Mouse (Mus musculus) adrenal gland, postnatal 4 days (tissue): Measurements from ENCODE around the gene Tns1. TPM values are rescaled to one million over a fixed set of nuclear protein-coding genes. Genes with fewer than 3 reads are reported as not detected.
"Not testable (repeated sequence)": the region's sequence is repeated elsewhere in the genome, so short reads cannot be mapped to it uniquely, and the experiment has no call there.

Source experiments
- DNase-seq, 2 experiments: peaks; one replicate each; pipeline ENCODE4 v3.0.0; 2021 to 2022; ENCODE audit warnings: low spot score in 2 of 2, mixed read lengths in 2 of 2
- long read RNA-seq, 2 experiments: library from polyadenylated mRNA; stranded (forward); transcript quantifications; one replicate each; pipeline ENCODE4 v2.0.0; 2021
- total RNA-seq, 2 experiments: library from RNA; stranded (reverse); gene quantifications; 2 replicates each; pipeline ENCODE4 v1.2.3; 2021

Tns1 gene
- 100 to 1,000 TPM; 252 to 275 TPM for total RNA-seq
- long read RNA-seq, experiment 1, partial matches to known transcripts = 3 of 38 reads
- long read RNA-seq, experiment 1, other reads (novel, unspliced or antisense) = 34 of 38 reads
- long read RNA-seq, experiment 2, partial matches to known transcripts = 23 of 98 reads
- long read RNA-seq, experiment 2, other reads (novel, unspliced or antisense) = 75 of 98 reads

- peak in 1 of 2 experiments; percentile 14 for DNase-seq
These were observed at the start of gene Tns1 for GRCm38 (mm10) chr1:74124021-74124981. Gene Tns1, minus strand, starts transcription at chr1:74124449.

- no peak for DNase-seq
These were observed 48.5 kb upstream of the Tns1 start for GRCm38 (mm10) chr1:74172722-74173121.

- no peak for DNase-seq
These were observed 45.5 kb upstream of the Tns1 start for GRCm38 (mm10) chr1:74169721-74170120.

DNA sequence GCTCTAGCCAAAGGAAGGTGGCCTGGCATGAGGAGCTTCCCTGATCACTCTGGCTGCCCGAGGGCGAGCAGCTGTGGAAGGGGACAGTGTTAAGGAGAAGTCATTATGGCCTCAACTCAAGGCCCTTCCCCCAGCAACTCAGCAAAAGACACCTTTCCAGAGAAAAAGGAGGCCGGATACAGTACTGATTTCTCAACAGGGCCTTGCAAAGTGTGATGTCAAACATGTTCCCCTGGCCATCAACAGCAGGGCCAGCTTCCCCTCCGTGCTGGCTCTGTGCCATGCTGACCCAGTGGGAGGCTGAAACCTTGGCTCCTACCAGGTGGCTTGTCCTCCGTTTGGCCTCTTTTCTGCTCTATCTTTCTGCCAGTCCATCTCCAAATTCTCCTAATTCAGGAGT is 42.9 kb upstream of the Tns1 start:
- no peak for DNase-seq

DNA sequence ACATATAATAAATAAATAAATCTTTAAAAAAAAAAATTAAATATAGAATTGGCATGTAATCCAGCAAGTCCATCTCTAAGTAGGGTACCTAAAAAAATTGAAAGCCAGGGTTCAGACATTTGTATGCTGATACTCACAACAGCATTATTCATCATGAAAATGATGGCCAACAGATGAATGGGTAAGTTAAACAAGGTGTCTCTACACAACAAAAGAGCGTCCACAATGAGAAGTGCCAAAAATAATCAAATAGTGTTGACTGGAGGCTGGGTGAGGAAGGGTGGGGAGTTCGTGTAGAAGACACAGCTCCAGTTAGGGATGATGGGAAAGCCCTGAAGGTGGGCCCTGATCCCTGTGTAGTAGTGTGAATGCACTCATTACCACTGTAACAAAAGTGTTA is 35.8 kb upstream of the Tns1 start:
- DNase-seq = no peak

- not testable (repeated sequence) for DNase-seq
These were observed 35.4 kb upstream of the Tns1 start for GRCm38 (mm10) chr1:74159613-74160012.

- no peak for DNase-seq
These were observed 32.2 kb upstream of the Tns1 start for GRCm38 (mm10) chr1:74156381-74156910.

DNA sequence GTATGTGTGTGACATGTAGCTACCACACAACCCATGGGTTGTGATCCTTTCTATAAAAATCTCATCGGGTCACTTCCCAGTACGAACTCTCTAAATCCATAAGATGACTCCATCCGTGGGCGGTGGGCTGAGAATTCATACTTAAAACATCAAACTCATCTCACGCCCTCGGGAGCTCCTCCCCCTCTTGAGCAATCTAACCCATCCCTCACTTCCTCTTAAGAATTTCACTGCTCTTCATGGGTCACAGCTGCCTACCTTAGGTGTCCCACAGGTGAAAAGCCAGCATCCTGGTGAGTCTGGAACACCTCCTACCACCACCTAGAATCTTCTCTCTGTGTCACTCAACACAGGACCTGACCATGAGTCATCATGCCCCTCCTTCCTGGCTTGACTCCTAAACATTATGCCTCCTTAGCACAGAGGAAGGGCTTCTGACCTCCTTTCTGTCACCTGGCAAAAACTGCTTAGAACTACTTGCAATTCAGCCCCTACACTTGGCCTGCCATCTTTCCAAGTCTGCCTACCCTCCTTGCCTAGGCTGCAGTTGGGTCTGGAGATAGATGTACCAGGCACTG is 31.3 kb upstream of the Tns1 start:
- no peak for DNase-seq

GRCm38 (mm10) chr1:74153461-74154184 is 29.4 kb upstream of the Tns1 start, which contains the start of gene Cxcr2:
Gene Cxcr2, plus strand, starts transcription at chr1:74153989.
- DNase-seq = no peak

DNA sequence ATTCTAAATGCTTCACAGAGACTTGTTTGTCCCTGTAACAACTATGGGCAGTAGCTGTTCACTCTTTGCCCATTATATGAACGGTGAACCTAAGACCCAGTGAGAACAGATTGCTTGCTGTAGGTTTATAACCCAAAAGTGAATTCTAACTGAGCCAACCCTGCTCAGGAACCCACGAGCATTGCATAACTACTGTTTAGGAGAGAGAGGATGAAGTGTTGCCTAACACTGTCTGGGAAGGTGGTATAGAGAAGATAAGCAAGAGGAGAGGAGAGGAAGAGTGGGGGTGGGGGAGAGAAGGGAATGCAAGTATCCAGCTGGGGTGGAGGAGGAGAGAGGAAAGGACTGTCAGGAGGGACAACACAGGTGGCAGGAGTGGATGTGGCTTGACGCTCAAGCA is 26.8 kb upstream of the Tns1 start:
- no peak for DNase-seq

DNA sequence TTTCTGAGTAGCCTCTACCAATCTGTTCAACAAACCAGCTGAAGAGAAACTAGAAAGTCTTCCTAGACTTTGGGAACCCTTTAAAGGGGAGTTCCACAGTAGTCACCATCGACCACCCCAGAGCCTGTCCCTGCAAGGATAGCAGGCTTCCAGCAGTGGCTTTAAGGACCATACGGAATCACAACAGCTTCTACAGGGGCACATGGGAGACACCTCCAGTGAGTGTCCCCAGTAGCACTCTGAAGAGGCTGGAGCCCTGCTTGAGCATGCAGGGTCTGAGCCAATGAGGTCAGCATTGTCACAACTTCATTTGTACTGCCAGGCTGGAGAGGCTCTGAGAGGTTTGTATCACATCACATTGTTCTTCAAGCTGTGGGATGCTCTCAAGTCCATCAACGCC is 25.9 kb upstream of the Tns1 start:
- no peak for DNase-seq

DNA sequence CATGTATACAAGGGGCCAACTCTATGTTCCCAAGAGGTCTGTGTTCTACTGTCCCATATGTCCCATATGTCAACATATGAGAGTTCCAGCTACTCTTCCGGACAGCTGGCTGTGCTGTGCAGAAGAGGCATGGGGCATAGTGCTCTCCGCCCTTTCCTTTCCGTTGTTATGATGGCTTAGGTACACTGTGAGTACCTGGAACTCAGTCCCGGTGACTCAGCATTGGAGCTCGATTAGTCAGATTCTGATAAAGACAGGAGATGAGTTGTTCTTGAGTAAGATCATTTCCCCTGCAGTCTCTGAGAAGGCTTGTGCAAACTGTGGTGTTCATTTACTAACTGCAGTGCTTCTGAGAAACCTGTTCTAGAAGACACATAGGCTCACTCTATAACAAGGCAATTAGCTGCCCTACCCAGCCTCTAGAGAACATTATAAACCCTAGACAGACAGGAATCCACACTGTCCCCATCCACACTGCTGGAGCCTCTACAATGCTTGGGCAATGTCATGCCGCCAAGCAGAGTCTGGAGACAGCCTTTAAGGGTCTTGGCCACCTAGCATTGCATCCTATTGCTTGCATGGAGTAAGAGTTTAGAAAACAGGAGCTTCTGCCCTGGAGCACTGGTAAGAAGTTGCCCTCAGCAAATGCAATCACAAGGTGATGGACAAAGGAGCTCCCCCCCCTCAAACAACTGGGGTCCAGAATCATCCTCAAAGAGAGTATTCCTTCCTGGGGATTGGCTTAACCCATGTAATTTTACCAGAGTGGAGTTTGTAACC is 25.0 kb upstream of the Tns1 start:
- no peak for DNase-seq

DNA sequence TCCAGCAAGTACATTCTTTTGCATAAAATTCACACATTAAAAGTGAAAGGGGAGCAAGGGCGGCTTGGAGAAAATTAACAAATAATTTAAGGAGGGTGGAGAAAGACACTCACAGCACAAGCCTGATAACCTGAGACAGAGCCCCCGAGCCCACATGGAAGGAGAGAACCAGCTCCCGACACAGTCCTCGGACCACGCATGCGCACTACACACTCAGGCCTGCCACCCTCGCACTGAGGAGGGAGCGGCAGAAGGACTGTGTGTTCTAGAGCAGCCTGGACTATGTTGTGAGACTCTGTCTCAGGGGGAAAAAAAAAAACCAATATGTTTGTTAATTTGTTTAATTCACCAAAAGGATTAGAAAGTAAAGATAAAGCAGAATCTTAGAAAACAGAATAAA is 17.5 kb upstream of the Tns1 start:
- no peak for DNase-seq

GRCm38 (mm10) chr1:74139415-74139814 is 15.2 kb upstream of the Tns1 start:
- DNase-seq = no peak

DNA sequence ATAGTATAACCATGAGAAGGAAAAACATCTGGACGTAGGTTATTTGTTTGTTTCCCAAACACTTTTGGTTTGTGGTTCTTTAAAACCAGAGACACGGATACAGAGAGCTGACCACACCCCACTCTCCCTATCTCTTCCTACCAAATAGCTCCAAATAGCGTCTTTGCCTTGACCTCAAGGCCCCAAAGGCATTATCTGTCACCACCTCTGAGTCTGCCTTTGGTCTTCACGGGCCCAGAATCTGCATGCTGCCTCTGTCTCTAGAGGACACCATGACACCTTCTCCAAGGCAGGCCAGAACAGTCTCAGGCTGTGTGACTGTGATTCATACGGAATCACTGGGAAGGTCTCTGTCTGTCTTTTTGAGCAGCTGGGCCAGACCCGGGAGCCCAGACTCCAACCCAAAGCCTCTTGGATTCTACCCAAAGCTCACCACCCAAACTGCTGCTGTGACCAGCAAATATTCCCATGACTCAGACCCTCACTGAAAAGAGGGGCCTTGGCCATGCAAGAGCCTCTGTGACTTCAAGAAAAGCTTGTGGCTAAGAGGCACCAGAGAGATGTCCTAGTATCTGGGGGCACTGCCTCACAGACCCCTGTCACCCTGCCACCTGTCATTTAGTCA is 11.2 kb upstream of the Tns1 start:
- no peak for DNase-seq

DNA sequence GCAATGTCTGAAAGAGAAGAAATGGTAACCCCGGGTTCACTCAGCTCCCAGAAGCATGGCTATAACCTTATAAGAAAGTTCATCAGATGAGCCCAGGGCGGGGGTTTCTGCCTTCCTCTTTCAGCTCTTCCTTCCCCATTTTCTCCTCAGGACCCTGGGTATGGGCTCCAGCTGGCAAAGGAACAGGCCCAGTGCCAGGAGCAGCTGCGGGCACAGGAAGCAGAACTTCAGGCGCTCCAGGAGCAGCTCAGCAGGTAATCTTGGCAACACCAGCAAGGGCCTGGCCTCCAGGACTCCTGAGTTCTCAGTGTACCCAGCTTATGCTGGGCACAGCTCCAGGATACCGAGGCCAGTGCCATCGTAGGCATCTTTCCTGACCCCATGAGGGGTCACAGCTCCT is 9.7 kb upstream of the Tns1 start:
- DNase-seq = no peak

GRCm38 (mm10) chr1:74132011-74132410 is 7.8 kb upstream of the Tns1 start:
- no peak for DNase-seq

GRCm38 (mm10) chr1:74130883-74131659 is 6.8 kb upstream of the Tns1 start:
- DNase-seq = no peak

DNA sequence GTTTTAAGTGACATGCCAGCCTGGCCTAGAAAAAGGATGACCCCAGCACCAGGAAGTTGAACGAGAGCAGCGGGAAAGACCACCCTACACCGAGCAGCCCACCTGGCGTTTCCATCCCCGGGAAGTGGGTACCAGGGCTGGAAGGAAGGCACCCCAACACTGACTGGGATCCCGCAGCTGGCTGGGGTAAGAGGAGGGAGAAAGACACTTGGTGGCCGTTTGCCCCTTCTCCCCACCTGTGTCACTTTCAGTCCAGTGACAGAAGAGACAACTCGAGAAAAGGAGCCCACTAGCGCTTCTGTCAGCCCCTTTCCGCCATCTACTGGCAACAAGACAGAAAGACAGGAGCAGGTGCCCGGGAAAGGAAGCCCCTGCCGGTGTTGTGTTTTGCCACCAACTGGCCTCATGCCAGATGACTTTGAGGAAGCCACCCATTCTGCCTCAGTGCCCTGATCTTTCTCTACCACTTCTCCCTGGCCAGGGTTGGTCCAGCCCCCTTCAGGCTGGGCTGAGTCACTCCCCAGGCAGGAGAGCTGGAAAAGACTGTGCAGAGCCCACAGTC is 823 bp upstream of the Tns1 start, which contains the start of gene Rufy4:
TSS of gene Rufy4 (plus strand) at position 551 of the 562 bp plus-strand sequence.
- DNase-seq = peak; percentile 23 to 65
